Mouse (Mus musculus): ENCODE results near the gene Ntn5. TPM values are rescaled to one million over a fixed set of nuclear protein-coding genes. Genes with fewer than 3 reads are reported as not detected.

Gene Ntn5
- polyA plus RNA-seq, 1 experiment from 2014 or later = 0.30 TPM

GRCm38 (mm10) chr7:45640191-45640957 lies 43.4 kb upstream of the Ntn5 start:
- Histone ChIP-seq H3K27ac (ENCODE audit: low read depth) (peak overlapping the region; percentile 12; the same call in 1 of the 2 replicates), H3K36me3 (ENCODE audit: insufficient read depth) (peaks cover 14% of the 10 kb centered on the region; the same call in 1 of the 2 replicates), H3K9me3 (ENCODE audit: low read depth, low read length) (no peaks in the 10 kb centered on the region), H3K27me3 (ENCODE audit: insufficient read depth, low read length) (no peaks in the 10 kb centered on the region), H3K9ac (no peak overlapping the region), H3K4me1 (ENCODE audit: insufficient read depth) (peaks cover 36% of the 10 kb centered on the region), H3K4me3 (ENCODE audit: low read depth, low read length) (no peak overlapping the region), H3K4me2 (no peak overlapping the region)
- 73% methylated on average over 19 of the region's 19 CpGs for WGBS
- DNase-seq = no peak
- ATAC-seq (ENCODE audit: insufficient read depth) = no peak
- TF ChIP-seq CTCF (IDR thresholded peaks at IDR 0.05; ENCODE audit: low read depth) = no peak

- Histone ChIP-seq H3K9ac (peak overlapping the region; percentile 40), H3K27me3 (ENCODE audit: insufficient read depth, low read length) (no peaks in the 10 kb centered on the region), H3K36me3 (ENCODE audit: insufficient read depth) (peaks cover 10% of the 10 kb centered on the region; the same call in 1 of the 2 replicates), H3K4me3 (ENCODE audit: low read depth, low read length) (peak overlapping the region; percentile 43), H3K4me2 (peak overlapping the region; percentile 70), H3K27ac (ENCODE audit: low read depth) (peak overlapping the region; percentile 67; the same call in 1 of the 2 replicates), H3K9me3 (ENCODE audit: low read depth, low read length) (no peaks in the 10 kb centered on the region), H3K4me1 (ENCODE audit: insufficient read depth) (peaks cover 28% of the 10 kb centered on the region)
- no peak; the same call in 1 of the 2 replicates for ATAC-seq (ENCODE audit: insufficient read depth)
- DNase-seq = peak; percentile 73
- WGBS = 36% methylated on average over 16 of the region's 17 CpGs
- no peak for TF ChIP-seq CTCF (IDR thresholded peaks at IDR 0.05; ENCODE audit: low read depth)
Measured at GRCm38 (mm10) chr7:45641391-45642040, 42.3 kb upstream of the Ntn5 start.

DNA sequence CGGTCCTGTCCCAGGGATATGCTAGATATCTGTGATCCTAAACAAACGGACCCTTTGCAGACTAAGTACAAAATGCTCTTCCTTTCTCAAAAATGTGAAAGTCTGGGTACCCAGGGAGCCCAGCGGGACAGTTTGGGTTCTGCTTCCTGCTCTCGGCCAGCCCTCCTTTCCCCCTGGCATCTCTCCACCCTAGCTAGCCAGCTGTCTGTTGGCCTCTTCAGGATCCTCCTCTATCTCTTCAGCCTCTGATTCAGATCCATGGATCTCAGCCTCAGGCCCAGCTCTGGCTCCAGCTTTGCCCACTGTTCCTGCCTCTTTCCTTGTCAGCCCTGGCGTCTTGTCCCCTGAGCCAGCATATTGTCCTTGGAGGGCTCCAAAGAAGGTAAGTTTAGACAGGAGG lies 41.7 kb upstream of the Ntn5 start:
- DNase-seq = no peak
- H3K4me3 ChIP-seq (ENCODE audit: low read depth, low read length) = peak overlapping the region; percentile 43
- no peaks in the 10 kb centered on the region for H3K9me3 ChIP-seq (ENCODE audit: low read depth, low read length)
- peak overlapping the region; percentile 67; the same call in 1 of the 2 replicates for H3K27ac ChIP-seq (ENCODE audit: low read depth)
- ATAC-seq (ENCODE audit: insufficient read depth) = no peak
- peak overlapping the region; percentile 40 for H3K9ac ChIP-seq
- H3K4me2 ChIP-seq = peak overlapping the region; percentile 70
- H3K4me1 ChIP-seq (ENCODE audit: insufficient read depth) = peaks cover 27% of the 10 kb centered on the region
- no peak for TF ChIP-seq CTCF (IDR thresholded peaks at IDR 0.05; ENCODE audit: low read depth)
- 0 out of 2 replicates have a peak, but pooled peaks cover 4% of the 10 kb centered on the region for H3K36me3 ChIP-seq (ENCODE audit: insufficient read depth)
- WGBS = 60% methylated on average over 5 of the region's 5 CpGs
- H3K27me3 ChIP-seq (ENCODE audit: insufficient read depth, low read length) = no peaks in the 10 kb centered on the region

DNA sequence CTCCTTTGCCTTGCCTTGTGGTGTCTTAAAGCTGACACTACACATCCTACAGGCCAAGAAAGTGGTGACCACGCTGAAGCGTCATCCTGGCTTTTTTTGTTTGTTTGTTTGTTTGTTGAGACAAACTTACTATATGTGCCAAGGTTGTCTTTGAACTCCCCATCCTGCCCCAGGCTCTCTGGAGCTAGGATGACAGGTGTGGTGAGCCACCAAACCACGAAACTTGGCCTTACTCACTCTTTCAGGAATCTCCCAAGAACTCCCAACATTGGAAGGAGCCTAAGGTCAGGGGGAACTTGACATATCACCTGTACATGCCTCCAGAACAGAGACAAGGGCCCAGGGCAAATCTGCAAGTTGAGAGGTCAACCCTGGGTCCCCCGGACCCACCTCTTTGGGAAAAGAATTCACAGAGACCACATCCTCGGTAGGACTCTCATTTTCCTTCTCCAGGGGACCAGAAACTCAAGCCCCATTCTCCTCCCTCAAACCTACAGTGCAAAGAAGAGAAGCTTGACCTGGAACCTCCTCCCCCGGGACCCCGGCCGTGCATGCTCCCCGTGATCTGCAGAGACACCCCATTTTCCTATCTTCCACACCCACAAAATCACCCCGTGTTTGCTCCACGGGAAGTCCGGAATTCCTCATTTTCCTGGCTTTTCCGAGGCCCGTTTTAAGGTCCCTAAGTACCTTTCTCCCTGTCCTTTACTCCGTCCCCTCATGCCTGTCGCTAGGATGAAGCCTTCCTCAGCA lies 41.1 kb upstream of the Ntn5 start:
- Histone ChIP-seq H3K4me3 (ENCODE audit: low read depth, low read length) (peak overlapping the region; percentile 43), H3K4me2 (peak overlapping the region; percentile 70), H3K4me1 (ENCODE audit: insufficient read depth) (peaks cover 27% of the 10 kb centered on the region), H3K36me3 (ENCODE audit: insufficient read depth) (0 out of 2 replicates have a peak, but pooled peaks cover under 1% of the 10 kb centered on the region), H3K9me3 (ENCODE audit: low read depth, low read length) (no peaks in the 10 kb centered on the region), H3K9ac (peak overlapping the region; percentile 63), H3K27me3 (ENCODE audit: insufficient read depth, low read length) (no peaks in the 10 kb centered on the region), H3K27ac (ENCODE audit: low read depth) (peak overlapping the region; percentile 89)
- WGBS = 25% methylated on average over 16 of the region's 16 CpGs
- TF ChIP-seq CTCF (IDR thresholded peaks at IDR 0.05; ENCODE audit: low read depth) = no peak
- ATAC-seq (ENCODE audit: insufficient read depth) (no peak), DNase-seq (no peak)

GRCm38 (mm10) chr7:45643441-45644178 lies 40.2 kb upstream of the Ntn5 start:
- Histone ChIP-seq H3K4me1 (ENCODE audit: insufficient read depth) (peaks cover 21% of the 10 kb centered on the region), H3K27ac (ENCODE audit: low read depth) (peak overlapping the region; percentile 89)

GRCm38 (mm10) chr7:45644183-45644582 lies 39.6 kb upstream of the Ntn5 start:
- H3K27me3 ChIP-seq (ENCODE audit: insufficient read depth, low read length) = no peaks in the 10 kb centered on the region
- 7% methylated on average over 18 of the region's 18 CpGs for WGBS
- peak overlapping the region; percentile 43 for H3K4me3 ChIP-seq (ENCODE audit: low read depth, low read length)
- DNase-seq (peak; percentile 72), ATAC-seq (ENCODE audit: insufficient read depth) (peak; percentile 10)
- peak overlapping the region; percentile 29 for H3K9ac ChIP-seq
- H3K27ac ChIP-seq (ENCODE audit: low read depth) = peak overlapping the region; percentile 70
- TF ChIP-seq CTCF (IDR thresholded peaks at IDR 0.05; ENCODE audit: low read depth) = no peak
- H3K9me3 ChIP-seq (ENCODE audit: low read depth, low read length) = no peaks in the 10 kb centered on the region
- H3K4me1 ChIP-seq (ENCODE audit: insufficient read depth) = peaks cover 21% of the 10 kb centered on the region
- no peaks in the 10 kb centered on the region for H3K36me3 ChIP-seq (ENCODE audit: insufficient read depth)
- peak overlapping the region; percentile 70 for H3K4me2 ChIP-seq

More at GRCm38 (mm10) chr7:45643441-45644178, 40.2 kb upstream of the Ntn5 start:
- Histone ChIP-seq H3K9me3 (ENCODE audit: low read depth, low read length) (no peaks in the 10 kb centered on the region), H3K36me3 (ENCODE audit: insufficient read depth) (no peaks in the 10 kb centered on the region), H3K9ac (peak overlapping the region; percentile 63), H3K27me3 (ENCODE audit: insufficient read depth, low read length) (no peaks in the 10 kb centered on the region), H3K4me3 (ENCODE audit: low read depth, low read length) (peak overlapping the region; percentile 43), H3K4me2 (peak overlapping the region; percentile 70)
- ATAC-seq (ENCODE audit: insufficient read depth) (peak; percentile 93), DNase-seq (peak; percentile 99)
- TF ChIP-seq CTCF (IDR thresholded peaks at IDR 0.05; ENCODE audit: low read depth) = no peak
- 3% methylated on average over 28 of the region's 28 CpGs for WGBS
